Mouse (Mus musculus): ENCODE results near the gene Actr1b. TPM values are rescaled to one million over a fixed set of nuclear protein-coding genes. Genes with fewer than 3 reads are reported as not detected.

The Actr1b gene
- 38.2 TPM for polyA plus RNA-seq (2014; fragmentation: Illumina TruSeq; extraction: RNeasy Lipid Tissue Mini Kit (QIAGEN cat#74804); ENCODE audit: insufficient read depth, low read depth, low replicate concordance)

DNA sequence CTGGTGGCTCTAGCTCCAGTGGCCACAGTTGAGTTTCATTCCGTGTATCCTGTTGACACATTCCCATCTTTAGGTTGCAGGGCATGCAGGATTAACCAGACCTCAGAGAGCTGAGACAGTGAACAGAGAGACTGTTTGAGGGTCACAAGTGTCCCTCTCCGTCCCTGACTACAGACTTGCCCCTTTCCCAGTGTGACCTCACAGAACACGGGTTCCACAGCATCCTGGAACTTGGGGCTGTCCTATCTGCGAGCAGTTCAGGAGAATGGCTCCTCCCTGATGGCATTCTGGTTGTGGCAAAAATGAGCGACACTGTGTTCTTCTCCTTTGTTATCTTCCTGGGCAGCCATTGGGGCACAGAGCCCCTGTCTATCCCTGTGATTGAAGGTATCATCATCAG, at the start of gene Actr1b:
Gene Actr1b, minus strand, starts transcription at position 112 of the 400 bp plus-strand sequence.

DNA sequence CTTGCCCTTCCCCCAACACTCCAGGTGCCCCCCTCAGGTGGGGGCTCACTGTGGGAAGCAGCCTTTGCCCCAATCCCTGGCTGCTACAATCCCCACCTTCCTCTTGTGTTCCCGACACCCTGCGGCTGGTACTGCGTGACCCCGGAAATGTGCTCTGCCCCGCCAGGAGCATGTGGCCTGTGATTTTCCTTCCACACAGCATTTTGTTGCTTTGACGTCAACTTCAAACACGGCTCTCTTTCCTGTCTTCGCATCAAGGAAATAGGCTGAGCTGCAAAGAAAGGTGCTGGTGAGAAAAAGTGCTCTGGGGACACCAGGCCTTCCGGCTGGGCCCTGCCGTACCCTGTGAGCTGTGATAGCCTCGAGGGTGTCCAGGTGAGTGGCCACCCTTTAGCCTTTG, 47.3 kb upstream of the Actr1b start, which contains the start of gene Zap70:
Gene Zap70, plus strand, starts transcription at position 231 of the 400 bp plus-strand sequence.

DNA sequence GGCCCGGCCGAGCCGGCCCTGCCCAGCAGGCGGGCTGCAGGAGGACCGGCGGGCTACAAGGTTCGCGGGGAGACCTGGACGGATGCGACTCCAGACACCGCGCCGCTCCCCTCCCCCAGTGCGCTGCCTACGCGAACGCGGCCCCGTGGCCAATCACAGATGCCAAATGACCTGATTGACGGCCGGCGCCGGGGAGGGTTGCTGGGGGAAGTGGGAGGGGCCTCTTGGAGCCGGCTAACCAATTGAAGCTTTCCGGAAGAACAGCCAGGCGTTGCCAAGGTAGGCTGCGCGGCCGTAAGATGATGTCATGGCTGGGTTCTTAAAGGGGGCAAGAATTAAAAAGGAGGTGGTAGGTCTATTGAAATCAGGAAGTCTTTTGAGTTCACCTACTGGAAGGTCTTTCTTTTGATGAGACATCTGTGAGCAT, 4.4 kb downstream of the Actr1b start, which contains the start of gene 4933424G06Rik:
Gene 4933424G06Rik, plus strand, starts transcription at position 296 of the 427 bp plus-strand sequence.

DNA sequence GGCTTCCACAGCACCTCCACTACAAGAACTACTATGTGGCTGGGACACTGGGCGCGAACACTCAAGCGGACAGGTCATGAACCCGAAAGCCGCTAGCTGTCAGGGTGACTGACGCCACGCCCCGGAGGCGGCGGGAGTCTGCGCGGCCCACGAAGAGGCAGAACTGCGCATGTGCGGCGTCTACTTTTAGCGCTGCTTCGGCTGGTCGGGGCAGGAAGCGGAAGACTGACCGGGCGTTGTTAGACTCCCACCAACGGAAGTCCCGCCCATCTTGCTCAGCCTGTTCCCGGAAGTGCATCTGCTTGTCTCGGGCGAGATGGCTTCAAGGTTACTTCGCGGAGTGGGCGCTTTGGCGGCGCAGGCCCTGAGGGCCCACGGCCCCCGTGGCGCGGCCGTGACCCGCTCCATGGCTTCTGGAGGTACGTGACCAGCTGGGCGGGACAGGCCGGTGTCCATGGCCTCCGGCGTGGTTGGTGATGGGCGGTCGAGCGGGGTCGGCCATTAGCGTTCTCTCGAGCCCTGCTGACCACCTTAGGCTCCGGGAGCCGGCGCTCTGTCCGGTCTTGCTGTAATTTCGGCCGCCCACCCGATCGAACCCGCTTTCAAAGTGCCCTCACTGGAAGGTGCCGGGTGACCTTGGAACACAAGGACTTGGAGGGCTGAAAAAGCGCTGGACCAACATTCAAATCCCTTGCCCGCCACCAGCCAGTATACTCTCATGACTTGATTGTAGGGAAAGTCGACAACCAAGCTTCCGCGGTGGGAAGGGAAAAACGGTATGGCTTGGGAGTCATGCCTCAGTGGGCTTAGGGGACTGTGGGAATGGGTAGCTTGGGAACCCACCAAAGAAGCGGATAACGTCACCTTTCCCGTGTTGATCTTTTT, 22.7 kb downstream of the Actr1b start, which contains the start of gene Cox5b:
Gene Cox5b, plus strand, starts transcription at position 179 of the 885 bp plus-strand sequence.

DNA sequence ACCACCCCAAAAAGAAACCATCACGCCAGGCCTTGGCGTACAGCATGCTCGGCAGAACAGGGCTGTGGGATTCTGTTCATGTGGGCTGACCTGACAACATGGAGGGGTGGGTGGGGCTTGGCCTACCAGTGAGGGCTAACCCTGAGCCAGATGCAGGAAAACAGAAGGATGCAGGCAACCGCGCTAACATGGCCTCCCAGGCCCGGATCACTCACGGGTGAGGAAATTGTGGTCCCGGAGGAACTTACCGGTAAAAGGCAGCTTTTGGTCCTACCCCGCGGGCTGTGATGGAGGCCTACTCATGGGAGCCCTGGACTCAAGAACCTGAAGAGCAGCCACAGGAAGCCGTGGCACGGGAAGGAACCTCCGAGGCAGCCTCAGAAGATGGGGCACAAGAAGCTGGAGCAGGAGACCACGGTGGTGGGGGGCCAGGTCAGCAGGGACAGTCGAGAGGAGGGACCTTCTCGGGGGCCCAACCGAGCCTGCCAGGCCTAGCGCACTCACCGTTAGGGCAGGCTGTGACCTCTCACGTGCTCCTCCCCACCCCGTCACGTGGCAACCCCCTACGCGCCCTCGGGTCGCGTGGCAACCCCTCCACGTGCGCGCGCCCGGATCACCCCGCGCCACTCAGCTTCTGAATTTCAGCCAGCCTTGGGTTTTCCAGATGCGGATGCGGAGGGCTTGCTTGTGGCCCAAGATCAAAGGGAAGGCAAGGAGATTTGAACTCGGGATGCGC, 31.4 kb downstream of the Actr1b start, which contains the start of gene Fam178b:
Gene Fam178b, minus strand, starts transcription at position 564 of the 736 bp plus-strand sequence.

Other genes starting within 250 kb of the Actr1b start
- gene Cnnm4, start 242.8 kb downstream of the Actr1b start, polyA plus RNA-seq (2014; fragmentation: Illumina TruSeq; extraction: RNeasy Lipid Tissue Mini Kit (QIAGEN cat#74804); ENCODE audit: insufficient read depth, low read depth, low replicate concordance), result 2.5 TPM
- 8.4 TPM for gene Cnnm3, start 202.6 kb downstream of the Actr1b start, polyA plus RNA-seq (2014; fragmentation: Illumina TruSeq; extraction: RNeasy Lipid Tissue Mini Kit (QIAGEN cat#74804); ENCODE audit: insufficient read depth, low read depth, low replicate concordance)
- 2.8 TPM for gene Ankrd23, start 177.5 kb downstream of the Actr1b start, polyA plus RNA-seq (2014; fragmentation: Illumina TruSeq; extraction: RNeasy Lipid Tissue Mini Kit (QIAGEN cat#74804); ENCODE audit: insufficient read depth, low read depth, low replicate concordance)
- gene Gm42417, start 175.0 kb downstream of the Actr1b start, polyA plus RNA-seq (2014; fragmentation: Illumina TruSeq; extraction: RNeasy Lipid Tissue Mini Kit (QIAGEN cat#74804); ENCODE audit: insufficient read depth, low read depth, low replicate concordance), result not detected
- gene Ankrd39, start 167.0 kb downstream of the Actr1b start, polyA plus RNA-seq (2014; fragmentation: Illumina TruSeq; extraction: RNeasy Lipid Tissue Mini Kit (QIAGEN cat#74804); ENCODE audit: insufficient read depth, low read depth, low replicate concordance), result 8.1 TPM
- 11.0 TPM for gene Sema4c, start 156.1 kb downstream of the Actr1b start, polyA plus RNA-seq (2014; fragmentation: Illumina TruSeq; extraction: RNeasy Lipid Tissue Mini Kit (QIAGEN cat#74804); ENCODE audit: insufficient read depth, low read depth, low replicate concordance)
- gene Fam178b, start 31.2 kb downstream of the Actr1b start, polyA plus RNA-seq (2014; fragmentation: Illumina TruSeq; extraction: RNeasy Lipid Tissue Mini Kit (QIAGEN cat#74804); ENCODE audit: insufficient read depth, low read depth, low replicate concordance), result 6.1 TPM
- gene Cox5b, start 23.0 kb downstream of the Actr1b start, polyA plus RNA-seq (2014; fragmentation: Illumina TruSeq; extraction: RNeasy Lipid Tissue Mini Kit (QIAGEN cat#74804); ENCODE audit: insufficient read depth, low read depth, low replicate concordance), result 371 TPM
- not detected for gene 4933424G06Rik, start 4.3 kb downstream of the Actr1b start, polyA plus RNA-seq (2014; fragmentation: Illumina TruSeq; extraction: RNeasy Lipid Tissue Mini Kit (QIAGEN cat#74804); ENCODE audit: insufficient read depth, low read depth, low replicate concordance)
- gene Zap70, start 47.4 kb upstream of the Actr1b start, polyA plus RNA-seq (2014; fragmentation: Illumina TruSeq; extraction: RNeasy Lipid Tissue Mini Kit (QIAGEN cat#74804); ENCODE audit: insufficient read depth, low read depth, low replicate concordance), result 5.9 TPM
- 7.0 TPM for gene Tmem131, start 229.2 kb upstream of the Actr1b start, polyA plus RNA-seq (2014; fragmentation: Illumina TruSeq; extraction: RNeasy Lipid Tissue Mini Kit (QIAGEN cat#74804); ENCODE audit: insufficient read depth, low read depth, low replicate concordance)

Data from lung, adult 10 weeks (tissue).